Mouse (Mus musculus) left cerebral cortex, adult 2 months (tissue): ENCODE measurements around the gene Mfsd12. TPM values are rescaled to one million over a fixed set of nuclear protein-coding genes. Genes with fewer than 3 reads are reported as not detected.

Source experiments
- DNase-seq, 2 experiments: peaks; one replicate each; pipeline ENCODE4 v3.0.0; 2021 to 2022; ENCODE audit warnings: low spot score in 2 of 2, mixed read lengths in 1 of 2; ENCODE audit errors: extremely low spot score in 1 of 2
- H3K27ac ChIP-seq: fragments of 200-600 bp; 2 replicates; pipeline ENCODE4 v1.8.1; 2022
- H3K4me3 ChIP-seq: fragments of 200-600 bp; 2 replicates; pipeline ENCODE4 v1.8.1; 2022
- CTCF ChIP-seq: fragments of 200-600 bp; IDR thresholded peaks from 2 replicates; pipeline ENCODE4 v1.8.1; 2022; ENCODE audit warnings: antibody characterized with exemption, mild to moderate bottlenecking, moderate library complexity
- intact Hi-C: fragments of 180-260 bp; cut with DNase I; formaldehyde crosslinking; loops from one replicate; pipeline ENCODE4 v1.15.1; 2025
- total RNA-seq, 2 experiments: library from RNA; stranded (reverse); gene quantifications; 2 replicates each; pipeline ENCODE4 v1.2.3; 2021

The Mfsd12 gene
- total RNA-seq, 2 experiments from 2014 or later: 38.2 to 40.2 TPM

DNA sequence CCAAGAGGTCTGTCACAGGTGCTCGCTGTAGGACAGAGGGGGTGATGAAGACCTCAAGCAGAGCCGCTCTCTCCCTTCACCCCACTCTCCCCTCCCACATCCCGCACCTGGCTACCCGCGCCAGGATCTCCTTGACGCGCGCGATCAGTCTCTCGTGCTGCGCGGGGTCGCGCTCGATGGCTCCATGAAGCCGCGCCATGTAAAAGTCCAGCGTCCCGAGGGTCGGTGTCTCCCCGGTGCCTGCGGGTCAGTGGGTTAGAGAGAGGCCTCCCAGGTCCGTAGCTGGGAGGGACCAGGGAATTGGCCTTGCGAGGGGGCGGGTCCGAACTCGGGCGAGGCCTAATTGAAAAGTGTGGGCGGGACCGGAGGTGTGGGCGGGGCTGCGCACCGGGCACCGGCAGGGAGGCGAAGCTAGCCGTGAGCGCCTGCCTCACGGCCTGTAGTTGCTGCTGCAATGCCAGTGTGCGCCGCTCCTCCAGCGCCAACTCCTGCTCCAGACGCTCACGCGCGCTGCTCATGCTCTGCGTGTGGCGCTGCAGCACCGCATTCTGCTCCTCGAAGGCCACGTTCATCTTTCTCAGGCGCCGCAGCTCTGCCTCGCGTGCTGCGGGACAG, 10.7 kb upstream of the Mfsd12 start:
- intact Hi-C loops: no loop called here
- no peak overlapping the region for H3K4me3 ChIP-seq
- peak; percentile 43 for TF ChIP-seq CTCF
- H3K27ac ChIP-seq: no peak overlapping the region
- DNase-seq: peak; percentile 52 to 65

DNA sequence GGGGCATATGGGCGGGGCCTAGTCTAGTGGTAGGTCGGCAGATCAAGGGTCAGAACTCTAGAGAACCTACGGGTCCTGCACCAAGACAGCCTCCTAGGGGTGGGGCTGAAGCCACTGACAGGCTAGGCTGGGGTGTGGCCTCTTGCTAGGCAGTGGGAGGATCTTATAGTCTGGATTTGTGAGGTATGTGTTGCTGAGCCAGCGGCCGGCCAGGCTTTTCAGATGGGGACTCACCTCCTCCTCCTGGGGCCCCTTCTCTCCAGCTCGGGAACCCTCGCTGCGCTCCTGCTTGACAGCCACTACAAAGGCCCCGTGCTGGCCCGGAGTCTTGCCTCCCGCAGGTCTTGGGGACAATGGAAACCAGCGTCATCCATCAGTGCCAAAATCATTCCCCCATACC, 8.1 kb upstream of the Mfsd12 start:
- peak overlapping the region; percentile 62 for H3K4me3 ChIP-seq
- no peak for TF ChIP-seq CTCF
- intact Hi-C loops: no loop called here
- no peak overlapping the region for H3K27ac ChIP-seq
- no peak for DNase-seq

DNA sequence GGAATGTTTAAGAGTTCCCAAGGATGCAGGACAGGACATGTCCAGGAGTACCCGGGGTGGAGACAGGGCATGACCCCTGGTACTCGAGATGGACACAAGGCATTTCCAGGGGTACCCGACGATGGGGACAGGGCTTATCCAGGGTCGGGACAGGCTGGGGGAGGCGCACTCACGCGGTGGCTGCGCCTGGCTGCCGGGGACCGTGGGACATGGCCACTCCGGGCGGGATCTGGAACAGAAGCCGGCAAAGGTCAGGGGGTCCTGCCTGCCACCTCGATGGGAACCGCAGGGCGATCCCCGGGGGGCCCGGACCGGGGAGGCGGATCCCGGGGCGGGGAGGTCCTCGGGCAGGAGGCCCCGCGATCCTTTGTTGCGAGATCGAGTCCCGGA, 7.3 kb upstream of the Mfsd12 start:
- no peak for DNase-seq
- intact Hi-C loops: loop anchor here (2.0 to 5.0 kb wide), 3 partner anchors 29 to 153 kb away; partner anchors contain the start of gene Cactin
- peak overlapping the region; percentile 62 for H3K4me3 ChIP-seq
- TF ChIP-seq CTCF: no peak
- peak overlapping the region; percentile 49 for H3K27ac ChIP-seq

DNA sequence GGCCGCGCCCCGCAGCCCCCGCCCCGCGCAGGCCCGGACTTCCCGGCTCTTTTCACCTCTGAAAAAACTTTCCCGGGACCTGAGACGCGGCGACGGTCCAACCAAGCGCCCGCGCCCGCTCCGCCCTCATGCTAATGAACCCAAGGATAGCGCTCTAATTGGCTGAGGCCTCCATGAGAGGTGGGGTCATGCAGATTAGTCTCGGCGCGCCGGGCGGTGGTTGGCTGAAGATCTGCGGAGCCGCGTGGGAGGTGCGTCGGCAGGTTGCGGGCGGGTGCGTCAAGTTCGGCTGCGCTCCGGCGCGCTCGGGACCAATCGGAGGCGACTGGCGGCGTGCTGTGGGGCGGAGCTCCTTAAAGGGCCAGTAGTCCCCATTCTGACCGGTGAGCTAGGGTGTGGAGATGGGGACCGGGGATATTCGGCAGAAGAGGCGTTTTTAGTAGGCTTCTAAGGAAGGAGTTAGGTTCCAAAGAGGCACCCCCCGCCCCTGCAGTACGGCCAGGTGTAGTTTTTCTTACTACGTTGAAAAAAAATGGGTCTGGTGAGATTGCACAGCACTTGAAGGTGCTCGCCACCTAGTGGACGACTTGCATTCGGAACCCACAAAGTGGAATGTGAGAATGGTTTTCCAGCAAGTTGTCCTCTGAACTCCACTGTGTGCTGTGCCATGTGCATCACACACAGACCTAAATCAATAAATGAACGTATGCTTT, 6.8 kb upstream of the Mfsd12 start, which contains the start of gene Hmg20b:
Gene Hmg20b (minus strand): TSS at position 130 of the 713 bp plus-strand sequence.
- TF ChIP-seq CTCF: peak; percentile 89
- peak within 1 kb of the TSS; percentile 62 for H3K4me3 ChIP-seq
- peak; percentile 99 to 100 for DNase-seq
- H3K27ac ChIP-seq: peak within 1 kb of the TSS; percentile 79
- intact Hi-C loops: loop anchor here (2.0 to 5.0 kb wide), 3 partner anchors 30 to 153 kb away; partner anchors contain the start of gene Cactin

DNA sequence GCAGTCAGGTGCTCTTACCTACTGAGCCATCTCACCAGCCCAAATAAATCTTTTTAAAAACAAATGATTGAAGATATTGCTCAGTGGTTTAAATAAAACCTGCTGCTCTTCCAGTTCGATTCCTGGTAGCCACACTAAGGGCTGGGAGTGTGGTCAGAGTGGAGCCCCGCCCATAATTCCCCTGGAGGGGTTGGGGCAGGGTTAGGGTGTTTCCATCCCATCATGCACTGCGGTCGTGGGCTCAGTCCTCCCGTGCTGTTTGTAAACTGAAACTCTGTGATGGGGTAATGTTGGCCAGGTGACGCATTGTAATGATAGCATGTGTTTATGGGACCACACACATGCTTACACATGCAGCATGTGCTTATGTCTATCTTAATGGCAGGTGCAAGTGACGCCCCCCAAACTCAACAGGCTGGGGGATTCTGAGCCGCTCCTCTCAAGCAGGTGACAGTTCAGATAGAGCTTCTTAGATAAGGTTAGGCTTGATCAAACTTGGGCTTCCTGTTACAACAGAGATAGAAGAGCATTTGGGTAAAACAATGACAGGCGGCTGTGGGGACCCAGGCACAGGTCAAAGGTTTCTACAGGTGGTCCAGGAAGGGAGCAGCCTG, 5.5 kb upstream of the Mfsd12 start:
- no peak for DNase-seq
- TF ChIP-seq CTCF: no peak
- Histone ChIP-seq H3K27ac (no peak overlapping the region), H3K4me3 (no peak overlapping the region)
- intact Hi-C loops: loop anchor here (2.0 to 5.0 kb wide), 3 partner anchors 31 to 154 kb away; partner anchors contain the start of gene Cactin

DNA sequence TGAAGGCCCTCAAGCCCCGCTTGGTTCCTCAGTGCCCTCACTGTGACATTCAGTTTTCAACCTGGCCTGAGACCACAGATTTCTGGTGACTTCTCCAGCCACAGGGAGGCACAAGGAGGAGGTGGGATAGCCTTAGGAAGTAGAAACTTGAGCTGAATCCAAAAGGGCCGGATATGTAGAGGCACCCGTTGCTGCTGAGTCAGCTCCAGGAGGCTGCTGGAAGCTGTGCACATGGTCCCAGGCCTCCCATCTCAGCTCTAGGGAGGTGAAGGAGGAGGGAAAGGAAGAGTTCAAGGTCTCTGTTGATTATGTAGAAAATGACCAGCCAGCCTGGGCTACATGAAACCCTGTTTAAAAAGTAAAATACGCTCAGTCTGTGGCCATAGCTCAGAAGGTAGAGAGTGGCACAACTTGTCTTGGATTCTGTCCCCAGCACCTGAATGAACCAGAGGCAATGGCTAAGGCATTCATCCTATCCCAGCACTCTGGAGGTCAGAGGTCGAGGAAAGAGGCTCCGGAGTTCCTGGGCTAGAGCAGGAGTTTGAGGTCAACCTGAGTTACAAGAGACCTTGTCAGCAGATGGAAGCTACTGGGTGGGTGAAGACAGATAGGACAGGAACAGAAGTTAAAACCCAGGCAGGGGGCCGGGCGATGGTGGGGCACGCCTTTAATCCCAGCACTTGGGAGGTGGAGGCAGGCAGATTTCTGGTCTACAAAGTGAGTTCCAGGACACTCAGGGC, 2.4 kb upstream of the Mfsd12 start:
- TF ChIP-seq CTCF: no peak
- Histone ChIP-seq H3K4me3 (no peak overlapping the region), H3K27ac (no peak overlapping the region)
- intact Hi-C loops: loop anchor here (5.0 kb wide), 1 partner anchor 158 kb away; no protein-coding TSS in a partner anchor
- no peak for DNase-seq

DNA sequence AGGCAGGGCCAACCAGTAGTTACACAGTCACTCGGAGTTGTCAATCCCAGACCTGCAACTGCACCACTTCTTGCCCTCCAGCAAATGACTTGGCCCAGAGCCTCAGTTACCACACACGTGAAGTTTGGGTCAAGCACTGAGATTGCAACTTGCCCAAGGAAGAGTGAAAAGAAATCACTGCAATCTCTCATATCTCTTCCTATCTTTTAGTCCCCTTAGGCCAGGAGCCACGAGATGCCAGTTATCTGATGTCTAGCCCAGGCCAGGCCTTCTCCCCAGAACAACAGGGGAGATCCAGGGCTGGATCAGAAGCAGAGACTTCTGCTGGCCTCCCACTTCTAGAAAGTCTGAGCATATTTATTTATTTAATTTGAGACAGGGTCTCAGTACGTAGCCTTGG, 1.8 kb upstream of the Mfsd12 start:
- no peak for TF ChIP-seq CTCF
- intact Hi-C loops: no loop called here
- Histone ChIP-seq H3K27ac (no peak overlapping the region), H3K4me3 (no peak overlapping the region)
- no peak for DNase-seq

DNA sequence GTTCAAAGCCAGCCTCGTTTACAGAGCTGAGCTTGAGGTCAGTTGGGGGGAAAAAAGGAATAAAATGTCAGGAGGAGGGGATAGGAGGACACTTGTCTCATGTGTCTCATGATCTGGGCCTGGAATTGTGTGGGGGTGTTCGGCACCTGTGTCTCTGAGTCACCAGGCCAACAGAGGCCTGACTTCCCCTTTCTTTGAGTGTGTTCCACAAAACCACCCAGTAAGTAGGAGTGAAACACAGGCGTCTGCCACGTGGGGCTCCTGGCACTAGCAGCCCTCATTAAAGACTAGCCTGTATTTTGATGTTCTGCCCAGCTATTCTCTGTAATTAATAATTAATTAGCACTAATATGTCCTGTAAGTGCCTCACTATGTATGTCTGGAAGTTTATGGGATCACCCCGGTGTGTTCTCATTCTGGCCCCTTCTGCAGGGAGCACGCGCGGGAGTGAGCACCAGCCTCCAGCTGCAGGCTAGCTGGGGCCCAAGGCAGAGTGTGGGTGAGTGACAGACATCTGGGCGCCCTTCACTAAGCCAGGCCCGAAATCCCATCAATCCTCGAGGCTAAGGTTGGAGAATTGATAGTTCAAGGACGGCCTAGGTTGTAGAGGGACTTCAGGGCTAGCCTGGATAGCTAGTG, 820 bp upstream of the Mfsd12 start:
- TF ChIP-seq CTCF: no peak
- intact Hi-C loops: no loop called here
- no peak overlapping the region for H3K27ac ChIP-seq
- no peak for DNase-seq
- no peak overlapping the region for H3K4me3 ChIP-seq

DNA sequence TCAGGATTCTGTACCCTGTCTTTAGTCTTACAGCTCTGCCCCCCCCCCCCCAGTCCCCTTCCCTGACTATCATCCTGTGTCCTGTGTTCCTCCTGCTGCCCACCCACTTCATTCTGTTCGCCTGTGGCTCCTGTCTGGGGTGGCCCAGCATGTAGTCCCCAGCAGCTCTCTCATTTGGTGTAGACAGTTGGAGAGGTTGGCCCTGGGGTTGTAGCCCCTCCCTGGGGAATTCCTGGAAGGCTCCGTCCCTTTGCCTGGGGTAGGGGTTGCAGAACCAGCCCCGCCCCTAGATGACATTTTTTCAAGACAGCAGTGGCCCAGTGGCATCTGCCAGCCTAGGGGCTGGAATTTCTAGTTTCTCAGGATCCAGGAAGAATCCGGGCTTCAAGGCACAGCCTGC, 918 bp downstream of the Mfsd12 start:
- intact Hi-C loops: no loop called here
- no peak for DNase-seq
- Histone ChIP-seq H3K27ac (no peak overlapping the region), H3K4me3 (peak overlapping the region; percentile 91)
- no peak for TF ChIP-seq CTCF

DNA sequence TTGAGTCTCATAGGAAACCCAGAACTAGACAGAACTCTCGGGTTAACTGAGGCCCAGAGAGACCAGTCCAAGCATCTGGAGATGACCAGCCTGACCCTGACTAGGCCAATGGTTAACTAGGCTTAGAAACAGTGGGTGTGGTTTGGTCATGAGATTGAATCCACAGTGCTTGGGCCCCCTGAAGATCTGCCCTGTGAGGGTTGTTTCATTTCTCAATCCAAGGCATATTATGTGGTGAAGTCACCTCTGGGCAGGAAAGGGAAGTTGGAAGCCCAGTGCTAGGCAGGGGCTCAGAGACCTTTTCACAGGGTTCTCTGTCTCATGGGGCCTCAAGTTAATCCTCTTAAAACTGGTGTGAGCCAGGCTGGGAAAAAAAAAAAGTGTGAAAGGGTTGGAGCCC, 1.6 kb downstream of the Mfsd12 start:
- peak overlapping the region; percentile 91 for H3K4me3 ChIP-seq
- TF ChIP-seq CTCF: no peak
- intact Hi-C loops: no loop called here
- no peak overlapping the region for H3K27ac ChIP-seq
- DNase-seq: no peak

DNA sequence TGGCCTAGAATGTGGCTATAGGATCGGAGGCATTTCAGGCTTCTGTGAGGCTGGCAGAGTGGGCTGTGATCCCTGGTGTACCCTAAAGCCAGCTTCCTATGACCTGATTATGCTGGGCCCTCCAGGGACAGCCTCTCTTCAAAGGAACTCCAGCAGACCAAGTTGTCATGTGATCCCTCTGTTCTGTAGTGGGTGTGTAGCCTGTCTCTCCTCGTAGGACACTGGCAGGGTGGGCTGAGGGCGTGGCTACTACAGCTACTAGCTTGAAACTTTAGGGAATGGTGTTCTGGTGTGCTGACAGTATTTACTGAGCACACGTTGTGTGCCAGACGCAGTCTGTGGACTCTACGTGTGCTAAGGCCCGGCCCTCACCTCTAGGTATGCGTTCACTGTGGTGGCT, 3.4 kb downstream of the Mfsd12 start:
- intact Hi-C loops: no loop called here
- Histone ChIP-seq H3K27ac (no peak overlapping the region), H3K4me3 (no peak overlapping the region)
- DNase-seq: no peak
- TF ChIP-seq CTCF: no peak
